Mouse (Mus musculus) CD4-positive naive resting alpha-beta T cell, adult 76 days (primary cell): ENCODE results near the gene Olfr722. TPM values are rescaled to one million over a fixed set of nuclear protein-coding genes. Genes with fewer than 3 reads are reported as not detected.

Experiments
- total RNA-seq: library from RNA; stranded (reverse); gene quantifications from one replicate; pipeline ENCODE4 v1.2.4, GENCODE M21; 2023

The Olfr722 gene
- not detected for total RNA-seq

GRCm38 (mm10) chr14:49901899-49902298, at the start of gene Olfr722:
Gene Olfr722, minus strand, starts transcription at chr14:49901999.

GRCm38 (mm10) chr14:49931687-49932086, 29.9 kb upstream of the Olfr722 start, which contains the start of gene Olfr723:
Gene Olfr723, minus strand, starts transcription at chr14:49931787.

Other genes starting within 250 kb of the Olfr722 start
- gene Armh4, start 118.6 kb downstream of the Olfr722 start, total RNA-seq, result not detected
- gene Olfr723, start 29.8 kb upstream of the Olfr722 start, total RNA-seq, result not detected
- not detected for gene Olfr724, start 61.3 kb upstream of the Olfr722 start, total RNA-seq
- not detected for gene Olfr725, start 138.4 kb upstream of the Olfr722 start, total RNA-seq
- gene Olfr726, start 189.0 kb upstream of the Olfr722 start, total RNA-seq, result not detected
- not detected for gene Olfr727, start 221.2 kb upstream of the Olfr722 start, total RNA-seq
- gene Olfr728, start 240.7 kb upstream of the Olfr722 start, total RNA-seq, result not detected